Mouse (Mus musculus): ENCODE results near the gene Fgfr2.

Gene Fgfr2

GRCm38 (mm10) chr7:131953402-131953801 lies 1169.7 kb downstream of the Fgfr2 start:
- DNase-seq (ENCODE audit: low spot score), result no peak

GRCm38 (mm10) chr7:131951131-131951530 lies 1172.0 kb downstream of the Fgfr2 start:
- no peak for DNase-seq (ENCODE audit: low spot score)

- no peak for DNase-seq (ENCODE audit: low spot score)
Observed at GRCm38 (mm10) chr7:131937611-131938010, 1185.5 kb downstream of the Fgfr2 start.

GRCm38 (mm10) chr7:131927288-131928050 lies 1195.7 kb downstream of the Fgfr2 start:
- DNase-seq (ENCODE audit: low spot score), result no peak

- no peak for DNase-seq (ENCODE audit: low spot score)
Observed at GRCm38 (mm10) chr7:131917384-131917783, 1205.8 kb downstream of the Fgfr2 start.

- no peak for DNase-seq (ENCODE audit: low spot score)
Observed at GRCm38 (mm10) chr7:131909611-131910010, 1213.5 kb downstream of the Fgfr2 start.

GRCm38 (mm10) chr7:131906499-131907190 lies 1216.5 kb downstream of the Fgfr2 start:
- DNase-seq (ENCODE audit: low spot score), result no peak

GRCm38 (mm10) chr7:131899356-131899755 lies 1223.8 kb downstream of the Fgfr2 start:
- peak; percentile 69 for DNase-seq (ENCODE audit: low spot score)

- no peak for DNase-seq (ENCODE audit: low spot score)
Observed at GRCm38 (mm10) chr7:131897282-131897681, 1225.9 kb downstream of the Fgfr2 start.

- DNase-seq (ENCODE audit: low spot score), result no peak
Observed at GRCm38 (mm10) chr7:131882824-131883223, 1240.3 kb downstream of the Fgfr2 start.

- peak; percentile 65 for DNase-seq (ENCODE audit: low spot score)
Observed at GRCm38 (mm10) chr7:131881876-131882615, 1241.1 kb downstream of the Fgfr2 start.

GRCm38 (mm10) chr7:131880150-131880549 lies 1243.0 kb downstream of the Fgfr2 start:
- no peak for DNase-seq (ENCODE audit: low spot score)

GRCm38 (mm10) chr7:131878846-131879245 lies 1244.3 kb downstream of the Fgfr2 start:
- no peak for DNase-seq (ENCODE audit: low spot score)

GRCm38 (mm10) chr7:131861157-131861556 lies 1262.0 kb downstream of the Fgfr2 start:
- no peak for DNase-seq (ENCODE audit: low spot score)

- no peak for DNase-seq (ENCODE audit: low spot score)
Observed at GRCm38 (mm10) chr7:131855641-131856040, 1267.5 kb downstream of the Fgfr2 start.

GRCm38 (mm10) chr7:131850579-131850978 lies 1272.6 kb downstream of the Fgfr2 start:
- no peak for DNase-seq (ENCODE audit: low spot score)

- DNase-seq (ENCODE audit: low spot score), result no peak
Observed at GRCm38 (mm10) chr7:131846066-131846905, 1276.9 kb downstream of the Fgfr2 start.

- no peak for DNase-seq (ENCODE audit: low spot score)
Observed at GRCm38 (mm10) chr7:131830261-131830660, 1292.9 kb downstream of the Fgfr2 start.

GRCm38 (mm10) chr7:131826811-131827210 lies 1296.3 kb downstream of the Fgfr2 start:
- no peak for DNase-seq (ENCODE audit: low spot score)

- no peak for DNase-seq (ENCODE audit: low spot score)
Observed at GRCm38 (mm10) chr7:131817976-131818375, 1305.2 kb downstream of the Fgfr2 start.

GRCm38 (mm10) chr7:131816641-131817040 lies 1306.5 kb downstream of the Fgfr2 start:
- DNase-seq (ENCODE audit: low spot score), result no peak

- no peak for DNase-seq (ENCODE audit: low spot score)
Observed at GRCm38 (mm10) chr7:131812116-131812515, 1311.0 kb downstream of the Fgfr2 start.

All from urinary bladder, postnatal 14 days (tissue).